In the genomic region with DNA sequence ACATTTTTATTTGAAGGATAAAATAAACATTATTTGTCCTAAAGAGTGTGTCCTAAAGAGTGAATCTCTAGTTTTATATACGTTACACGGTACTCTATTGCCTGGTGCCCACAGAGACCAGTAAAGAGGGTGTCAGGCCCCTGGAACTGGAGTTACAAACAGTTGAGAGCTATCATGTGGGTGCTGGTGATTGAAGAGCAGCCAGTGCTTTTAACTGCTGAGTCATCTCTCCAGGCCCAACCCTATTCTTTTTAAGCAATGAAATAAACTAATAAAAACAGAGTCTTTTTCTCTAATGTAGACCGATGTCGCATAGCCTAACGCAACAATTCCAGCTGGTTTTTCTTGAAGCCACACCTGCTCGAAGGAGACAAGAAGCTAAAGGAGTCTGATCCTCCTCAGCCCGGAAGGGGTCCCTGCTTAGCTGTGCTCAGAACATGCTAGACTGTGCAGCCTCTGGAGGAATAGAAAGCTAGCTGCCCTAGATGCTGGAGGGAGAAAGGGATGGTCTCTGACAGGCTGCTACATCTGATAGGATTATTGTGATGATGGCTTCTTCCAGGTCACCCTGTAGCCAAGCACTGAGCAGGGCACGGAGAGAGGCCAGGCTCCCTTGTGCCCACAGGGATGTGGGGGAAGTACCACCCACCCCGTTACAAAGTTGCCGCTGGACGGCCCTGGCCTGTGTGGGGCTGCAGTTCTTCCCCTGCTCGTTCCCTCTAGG, we compare ENCODE assay signal across 10 mouse cellular contexts.
DNase-seq lines count a peak whose midpoint lies in the region; ATAC-seq lines count a peak whose summit lies in the region.
"Had no signal": no experiment of that assay in that cellular context is flagged by ENCODE, and none has a peak within 500 bp of the region (broad histone marks: within the 10 kb centered on the region; RNA-seq: fewer than 3 reads in every experiment).

No protein-coding gene starts in this region.

- peaks cover 13% of the 10 kb centered on the region; the same call in 1 of the 2 replicates for H3K4me1 ChIP-seq in kidney, embryonic 14.5 days (ENCODE audit: control insufficient read depth, insufficient read depth, low read length)
- H3K4me1 ChIP-seq in limb, embryonic 13.5 days, result peaks cover 54% of the 10 kb centered on the region
- H3K4me1 ChIP-seq in stomach, embryonic 14.5 days (ENCODE audit: control insufficient read depth, insufficient read depth, low read length), result peaks cover 20% of the 10 kb centered on the region

- no peak overlapping the region for H3K4me3 ChIP-seq in kidney, embryonic 14.5 days (ENCODE audit: low read length)
- no peak overlapping the region for H3K4me3 ChIP-seq in limb, embryonic 13.5 days
- H3K4me3 ChIP-seq in stomach, embryonic 14.5 days (ENCODE audit: low read depth, low read length), result no peak overlapping the region
- H3K4me3 ChIP-seq: layer of hippocampus, adult 2 months had no signal

- no peaks in the 10 kb centered on the region for H3K36me3 ChIP-seq in kidney, embryonic 14.5 days (ENCODE audit: control insufficient read depth, insufficient read depth, low read length)
- H3K36me3 ChIP-seq in limb, embryonic 13.5 days, result no peaks in the 10 kb centered on the region
- H3K36me3 ChIP-seq in stomach, embryonic 14.5 days (ENCODE audit: control insufficient read depth, insufficient read depth, low read length), result no peaks in the 10 kb centered on the region

- intact Hi-C loops in left cerebral cortex, postnatal 4 days (cut with DNase I), result no loop called here

- peak overlapping the region; percentile 53; the same call in 1 of the 2 replicates for H3K27ac ChIP-seq in kidney, embryonic 14.5 days (ENCODE audit: low read depth, low read length)
- no peak overlapping the region for H3K27ac ChIP-seq in limb, embryonic 13.5 days
- no peak overlapping the region for H3K27ac ChIP-seq in stomach, embryonic 14.5 days (ENCODE audit: low read length)
- H3K27ac ChIP-seq: layer of hippocampus, adult 2 months had no signal

- H3K9ac ChIP-seq in kidney, embryonic 14.5 days (ENCODE audit: low read depth, low read length), result no peak overlapping the region
- H3K9ac ChIP-seq in limb, embryonic 13.5 days, result 0 out of 2 replicates have a peak overlapping the region, but pooled peaks have one; percentile 35
- no peak overlapping the region for H3K9ac ChIP-seq in stomach, embryonic 14.5 days (replicated peaks; ENCODE audit: low read depth, low read length)

- peak; percentile 53 for ATAC-seq in kidney, embryonic 14.5 days (ENCODE audit: low FRiP score, low TSS enrichment)
- ATAC-seq in common myeloid progenitor, adult 5-6 weeks (replicated peaks; ENCODE audit: low read depth, poor library complexity, severe bottlenecking), result peak; percentile 31; the same call in 1 of the 2 replicates
- ATAC-seq in limb, embryonic 13.5 days (ENCODE audit: low FRiP score, low read depth), result peak; percentile 18; the same call in 1 of the 2 replicates
- ATAC-seq in stomach, embryonic 14.5 days (ENCODE audit: insufficient number of reproducible peaks, insufficient read depth, low FRiP score, low read depth), result peak; percentile 51; the same call in 1 of the 2 replicates
- no peak for ATAC-seq in CD4-positive, CD25-positive, alpha-beta regulatory T cell, adult 4 months

- no peak for DNase-seq in kidney, postnatal 14 days
- DNase-seq in left cerebral cortex, postnatal 4 days, result no peak
- DNase-seq in gastrocnemius, postnatal 25 days, result no peak
- DNase-seq: cerebellum, adult 8-10 months had no signal

- no peaks in the 10 kb centered on the region for H3K9me3 ChIP-seq in kidney, embryonic 14.5 days (ENCODE audit: control insufficient read depth, low read length)
- no peaks in the 10 kb centered on the region for H3K9me3 ChIP-seq in limb, embryonic 13.5 days
- no peaks in the 10 kb centered on the region for H3K9me3 ChIP-seq in stomach, embryonic 14.5 days (ENCODE audit: control insufficient read depth, low read depth, low read length)

- peak overlapping the region; percentile 11; the same call in 1 of the 2 replicates for H3K4me2 ChIP-seq in kidney, embryonic 14.5 days (replicated peaks; ENCODE audit: low read depth, low read length)
- H3K4me2 ChIP-seq in limb, embryonic 13.5 days (replicated peaks), result peak overlapping the region; percentile 46
- H3K4me2 ChIP-seq in stomach, embryonic 14.5 days (replicated peaks; ENCODE audit: low read depth, low read length), result no peak overlapping the region

- H3K27me3 ChIP-seq in kidney, embryonic 14.5 days (ENCODE audit: control insufficient read depth, insufficient read depth, low read length), result no peaks in the 10 kb centered on the region
- H3K27me3 ChIP-seq in limb, embryonic 13.5 days, result no peaks in the 10 kb centered on the region
- no peaks in the 10 kb centered on the region for H3K27me3 ChIP-seq in stomach, embryonic 14.5 days (ENCODE audit: control insufficient read depth, insufficient read depth, low read length)

- 33% methylated on average over 12 of the region's 12 CpGs for WGBS in kidney, embryonic 14.5 days
- 26% methylated on average over 12 of the region's 12 CpGs for WGBS in limb, embryonic 13.5 days
- WGBS in stomach, embryonic 14.5 days, result 42% methylated on average over 12 of the region's 12 CpGs
